27 mouse cellular contexts compared by ENCODE assay signal in the genomic region with DNA sequence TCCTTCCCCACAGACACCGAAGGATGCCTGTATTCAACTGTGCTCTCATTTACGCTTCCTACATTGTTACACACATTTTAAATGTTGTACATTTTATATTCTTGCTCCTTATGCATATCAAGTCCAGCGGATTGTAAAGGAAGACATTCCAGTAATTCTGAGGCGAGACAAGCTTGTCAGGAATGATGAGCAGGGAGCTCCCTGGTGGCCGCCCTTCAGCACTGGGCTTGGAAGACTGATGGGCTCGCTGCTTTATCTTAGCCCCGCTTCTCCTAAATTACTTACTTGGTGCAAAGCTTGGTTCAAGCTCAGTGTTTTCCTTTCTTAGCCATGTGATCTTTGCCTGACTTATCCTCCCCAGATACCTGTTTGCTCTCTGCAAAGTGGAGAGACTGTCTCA.
A peak's percentile ranks its signal among the peaks of the same experiment; 100 is the strongest.
DNase-seq lines count a peak whose midpoint lies in the region; ATAC-seq and TF ChIP-seq lines count a peak whose summit lies in the region.
"Had no signal": no experiment of that assay in that cellular context is flagged by ENCODE, and none has a peak within 500 bp of the region (broad histone marks: within the 10 kb centered on the region; RNA-seq: fewer than 3 reads in every experiment).

No protein-coding gene starts in this region.

- ATAC-seq in intestine, postnatal 0 days: no peak
- no peak for ATAC-seq in intestine, embryonic 16.5 days
- no peak for ATAC-seq in midbrain, embryonic 14.5 days (ENCODE audit: low FRiP score, low TSS enrichment)
- ATAC-seq in midbrain, embryonic 16.5 days: no peak

- no peak overlapping the region for H3K4me3 ChIP-seq in cerebellum, adult 2 months (replicated peaks; ENCODE audit: insufficient read depth, low read depth, low read length)
- H3K4me3 ChIP-seq in intestine, postnatal 0 days (ENCODE audit: low read depth, low read length): no peak overlapping the region
- H3K4me3 ChIP-seq in intestine, embryonic 16.5 days (ENCODE audit: low read length): no peak overlapping the region
- H3K4me3 ChIP-seq in midbrain, embryonic 14.5 days (replicated peaks; ENCODE audit: low read depth, low read length): no peak overlapping the region
- H3K4me3 ChIP-seq in midbrain, embryonic 16.5 days (ENCODE audit: low read depth, low read length): no peak overlapping the region
- H3K4me3 ChIP-seq: embryonic facial prominence, embryonic 13.5 days; erythroblast, embryonic 14.5 days; heart, embryonic 13.5 days; hindbrain, embryonic 15.5 days; intestine, embryonic 15.5 days; limb, embryonic 10.5 days; limb, embryonic 15.5 days; liver, embryonic 13.5 days had no signal

- no peaks in the 10 kb centered on the region for H3K4me1 ChIP-seq in cerebellum, adult 2 months (ENCODE audit: control insufficient read depth, insufficient read depth, low read length)
- no peaks in the 10 kb centered on the region for H3K4me1 ChIP-seq in intestine, postnatal 0 days (replicated peaks; ENCODE audit: control insufficient read depth, insufficient read depth, low read length)
- H3K4me1 ChIP-seq in intestine, embryonic 16.5 days (ENCODE audit: control insufficient read depth, insufficient read depth, low read length): peaks cover 10% of the 10 kb centered on the region; the same call in 1 of the 2 replicates
- peaks cover 6% of the 10 kb centered on the region; the same call in 1 of the 2 replicates for H3K4me1 ChIP-seq in midbrain, embryonic 14.5 days (ENCODE audit: control insufficient read depth, insufficient read depth, low read length)
- peaks cover 2% of the 10 kb centered on the region; the same call in 1 of the 2 replicates for H3K4me1 ChIP-seq in midbrain, embryonic 16.5 days (ENCODE audit: control insufficient read depth, insufficient read depth, low read length)
- H3K4me1 ChIP-seq: limb, embryonic 10.5 days; liver, embryonic 13.5 days had no signal

- no peak overlapping the region for H3K27ac ChIP-seq in cerebellum, adult 2 months (ENCODE audit: insufficient read depth, low read length)
- no peak overlapping the region for H3K27ac ChIP-seq in intestine, postnatal 0 days (ENCODE audit: low read depth, low read length)
- H3K27ac ChIP-seq in intestine, embryonic 16.5 days (ENCODE audit: low read length): no peak overlapping the region
- 0 out of 2 replicates have a peak overlapping the region, but pooled peaks have one; percentile 37 for H3K27ac ChIP-seq in midbrain, embryonic 14.5 days (replicated peaks; ENCODE audit: low read depth, low read length)
- no peak overlapping the region for H3K27ac ChIP-seq in midbrain, embryonic 16.5 days (ENCODE audit: low read length)
- H3K27ac ChIP-seq: embryonic facial prominence, embryonic 13.5 days; heart, embryonic 13.5 days; hindbrain, embryonic 15.5 days; intestine, embryonic 15.5 days; limb, embryonic 10.5 days; limb, embryonic 15.5 days; liver, embryonic 13.5 days had no signal

- 0 out of 2 replicates have a peak, but pooled peaks have one; percentile 3 for TF ChIP-seq CTCF in cerebellum, adult 2 months (IDR thresholded peaks at IDR 0.05; ENCODE audit: borderline replicate concordance, insufficient read depth, low read depth, low read length)
- TF ChIP-seq CTCF in intestine, postnatal 0 days (IDR thresholded peaks at IDR 0.05; ENCODE audit: low read depth): peak; percentile 28; the same call in 1 of the 2 replicates

- intact Hi-C loops in left cerebral cortex, postnatal 4 days (cut with DNase I): no loop called here

- no peak overlapping the region for H3K4me2 ChIP-seq in intestine, postnatal 0 days (replicated peaks; ENCODE audit: low read depth)
- no peak overlapping the region for H3K4me2 ChIP-seq in intestine, embryonic 16.5 days (ENCODE audit: low read depth, low read length)
- H3K4me2 ChIP-seq in midbrain, embryonic 14.5 days (ENCODE audit: low read length): no peak overlapping the region
- H3K4me2 ChIP-seq in midbrain, embryonic 16.5 days (ENCODE audit: low read length): no peak overlapping the region
- H3K4me2 ChIP-seq: embryonic facial prominence, embryonic 13.5 days; heart, embryonic 13.5 days; hindbrain, embryonic 15.5 days; intestine, embryonic 15.5 days; limb, embryonic 15.5 days; liver, embryonic 13.5 days had no signal

- no peak for TF ChIP-seq POLR2A in cerebellum, adult 2 months (IDR thresholded peaks at IDR 0.05; ENCODE audit: borderline replicate concordance, insufficient read depth, low read length)

- H3K9ac ChIP-seq in intestine, postnatal 0 days (ENCODE audit: low read depth, low read length): no peak overlapping the region
- no peak overlapping the region for H3K9ac ChIP-seq in intestine, embryonic 16.5 days (ENCODE audit: low read depth, low read length)
- no peak overlapping the region for H3K9ac ChIP-seq in midbrain, embryonic 14.5 days (replicated peaks; ENCODE audit: low read length)
- no peak overlapping the region for H3K9ac ChIP-seq in midbrain, embryonic 16.5 days (ENCODE audit: low read depth, low read length)
- H3K9ac ChIP-seq: embryonic facial prominence, embryonic 13.5 days; heart, embryonic 13.5 days; hindbrain, embryonic 15.5 days; intestine, embryonic 15.5 days; limb, embryonic 15.5 days; liver, embryonic 13.5 days had no signal

- 73% methylated on average over 7 of the region's 7 CpGs for WGBS in cerebellum, adult 2 months
- 45% methylated on average over 7 of the region's 7 CpGs for WGBS in intestine, postnatal 0 days
- whole genome bisulfite sequencing in intestine, embryonic 16.5 days: 48% methylated on average over 7 of the region's 7 CpGs
- WGBS in midbrain, embryonic 14.5 days: 53% methylated on average over 7 of the region's 7 CpGs
- 55% methylated on average over 7 of the region's 7 CpGs for WGBS in midbrain, embryonic 16.5 days

- H3K9me3 ChIP-seq in intestine, postnatal 0 days (ENCODE audit: control insufficient read depth): no peaks in the 10 kb centered on the region
- H3K9me3 ChIP-seq in intestine, embryonic 16.5 days (ENCODE audit: control insufficient read depth, low read length): no peaks in the 10 kb centered on the region
- H3K9me3 ChIP-seq in midbrain, embryonic 14.5 days (ENCODE audit: control insufficient read depth, low read length): no peaks in the 10 kb centered on the region
- no peaks in the 10 kb centered on the region for H3K9me3 ChIP-seq in midbrain, embryonic 16.5 days (replicated peaks; ENCODE audit: control insufficient read depth, low read length, poor library complexity, severe bottlenecking)
- H3K9me3 ChIP-seq: embryonic facial prominence, embryonic 13.5 days; heart, embryonic 13.5 days; hindbrain, embryonic 15.5 days; intestine, embryonic 15.5 days; limb, embryonic 10.5 days; limb, embryonic 15.5 days; liver, embryonic 13.5 days had no signal

- no peak for DNase-seq in cerebellum, adult 2 months
- DNase-seq in cerebellum, adult 11 months: no peak
- DNase-seq in midbrain, embryonic 14.5 days: no peak
- DNase-seq in left cerebral cortex, postnatal 4 days: no peak
- DNase-seq: adrenal gland, postnatal 10 days; cerebellum, adult 11-12 months; cerebellum, postnatal 10 days; gastrocnemius, postnatal 10 days; heart, postnatal 10 days; kidney, postnatal 25 days; liver, embryonic 13.5 days; lung, adult 18-20 months; lung, postnatal 10 days; right cerebral cortex, adult 18-20 months; spleen, adult 18-20 months; thymus, postnatal 14 days had no signal

- H3K27me3 ChIP-seq in cerebellum, adult 2 months (ENCODE audit: control insufficient read depth, insufficient read depth, low read length): no peaks in the 10 kb centered on the region
- no peaks in the 10 kb centered on the region for H3K27me3 ChIP-seq in intestine, postnatal 0 days (replicated peaks; ENCODE audit: control insufficient read depth, insufficient read depth, low read length)
- no peaks in the 10 kb centered on the region for H3K27me3 ChIP-seq in intestine, embryonic 16.5 days (replicated peaks; ENCODE audit: control insufficient read depth, insufficient read depth, low read length)
- H3K27me3 ChIP-seq in midbrain, embryonic 14.5 days (ENCODE audit: control insufficient read depth, insufficient read depth, low read length): no peaks in the 10 kb centered on the region
- H3K27me3 ChIP-seq in midbrain, embryonic 16.5 days (ENCODE audit: control insufficient read depth, insufficient read depth, low read depth, low read length): no peaks in the 10 kb centered on the region
- H3K27me3 ChIP-seq: CH12.LX; embryonic facial prominence, embryonic 13.5 days; hindbrain, embryonic 15.5 days; intestine, embryonic 15.5 days; limb, embryonic 15.5 days; liver, embryonic 13.5 days had no signal

- no peaks in the 10 kb centered on the region for H3K36me3 ChIP-seq in intestine, postnatal 0 days (ENCODE audit: control insufficient read depth, insufficient read depth)
- H3K36me3 ChIP-seq in intestine, embryonic 16.5 days (ENCODE audit: control insufficient read depth, insufficient read depth, low read length): no peaks in the 10 kb centered on the region
- no peaks in the 10 kb centered on the region for H3K36me3 ChIP-seq in midbrain, embryonic 14.5 days (ENCODE audit: control insufficient read depth, insufficient read depth, low read length)
- no peaks in the 10 kb centered on the region for H3K36me3 ChIP-seq in midbrain, embryonic 16.5 days (ENCODE audit: control insufficient read depth, insufficient read depth, low read length)
- H3K36me3 ChIP-seq: embryonic facial prominence, embryonic 13.5 days; heart, embryonic 13.5 days; hindbrain, embryonic 15.5 days; intestine, embryonic 15.5 days; limb, embryonic 10.5 days; limb, embryonic 15.5 days; liver, embryonic 13.5 days had no signal
